Mouse (Mus musculus) hindbrain, embryonic 16.5 days (tissue): ENCODE data around the gene Lnx2. TPM values are rescaled to one million over a fixed set of nuclear protein-coding genes. Genes with fewer than 3 reads are reported as not detected.

Source experiments
- ATAC-seq: fragments of 200-750 bp; cut with Nextera tagmentation; 2 replicates; pipeline ENCODE4 v1.8.0; 2017; ENCODE audit warnings: moderate TSS enrichment, moderate library complexity
- H3K27ac ChIP-seq: fragments of 300-500 bp; sonication (generic); 2 replicates; pipeline ENCODE4 v1.5.1; 2014; ENCODE audit warnings: low read depth, mild to moderate bottlenecking, control low read depth, low read length, moderate library complexity
- H3K27me3 ChIP-seq: fragments of 300-500 bp; sonication (generic); replicated peaks from 2 replicates; pipeline ENCODE4 v1.6.1; 2014; ENCODE audit warnings: low read length; ENCODE audit not compliant: control insufficient read depth, insufficient read depth
- H3K36me3 ChIP-seq: fragments of 300-500 bp; sonication (generic); 2 replicates; pipeline ENCODE4 v1.6.1; 2014; ENCODE audit warnings: mild to moderate bottlenecking, low read length, moderate library complexity, mixed read lengths; ENCODE audit not compliant: control insufficient read depth, insufficient read depth
- H3K4me1 ChIP-seq: fragments of 300-500 bp; sonication (generic); 2 replicates; pipeline ENCODE4 v1.6.1; 2014; ENCODE audit warnings: low read depth, low read length; ENCODE audit not compliant: control insufficient read depth, insufficient read depth
- H3K4me2 ChIP-seq: fragments of 300-500 bp; sonication (generic); 2 replicates; pipeline ENCODE4 v1.6.1; 2014; ENCODE audit warnings: mild to moderate bottlenecking, low read length, control low read depth, moderate library complexity
- H3K4me3 ChIP-seq: fragments of 300-500 bp; sonication (generic); 2 replicates; pipeline ENCODE4 v1.5.1; 2014; ENCODE audit warnings: mild to moderate bottlenecking, low read length, control low read depth, moderate library complexity
- H3K9ac ChIP-seq: fragments of 300-500 bp; sonication (generic); 2 replicates; pipeline ENCODE4 v1.6.1; 2014; ENCODE audit warnings: low read depth, mild to moderate bottlenecking, control low read depth, low read length, moderate library complexity
- H3K9me3 ChIP-seq: fragments of 300-500 bp; sonication (generic); 2 replicates; pipeline ENCODE4 v1.6.1; 2014; ENCODE audit warnings: mild to moderate bottlenecking, low read length, moderate library complexity; ENCODE audit not compliant: control insufficient read depth
- WGBS: fragments of 180-500 bp; shearing (Covaris S2); extraction: QIAGEN DNeasy Blood & Tissue Kit; methylation state at CpG from one replicate; pipeline ENCODE4 v1.1.7; 2014; 5-methylcytosine and 5-hydroxymethylcytosine counted together
- polyA plus RNA-seq: library from polyadenylated mRNA; unstranded; fragments of >200 nt; fragmentation: Nextera tagmentation; extraction: Ambion mirVana; gene quantifications from 2 replicates; pipeline ENCODE4 v1.2.1, GENCODE M21; 2015

The Lnx2 gene
- polyA plus RNA-seq, 1 experiment from 2014 or later, result 4.5 TPM

GRCm38 (mm10) chr5:147049544-147050209 lies 26.7 kb downstream of the Lnx2 start:
- ATAC-seq, result no peak
- H3K4me1 ChIP-seq, result peaks cover 3% of the 10 kb centered on the region
- no peak overlapping the region for H3K27ac ChIP-seq
- H3K9ac ChIP-seq, result no peak overlapping the region
- H3K9me3 ChIP-seq, result no peaks in the 10 kb centered on the region
- no peaks in the 10 kb centered on the region for H3K36me3 ChIP-seq
- WGBS, result 84% methylated on average over 19 of the region's 19 CpGs
- H3K27me3 ChIP-seq, result no peaks in the 10 kb centered on the region
- no peak overlapping the region for H3K4me2 ChIP-seq
- H3K4me3 ChIP-seq, result no peak overlapping the region

- 56% methylated on average over 11 of the region's 11 CpGs for WGBS
- no peak overlapping the region for H3K4me2 ChIP-seq
- no peaks in the 10 kb centered on the region for H3K9me3 ChIP-seq
- no peak for ATAC-seq
- no peaks in the 10 kb centered on the region for H3K27me3 ChIP-seq
- no peak overlapping the region for H3K9ac ChIP-seq
- no peaks in the 10 kb centered on the region for H3K36me3 ChIP-seq
- no peak overlapping the region for H3K4me3 ChIP-seq
- peaks cover 10% of the 10 kb centered on the region for H3K4me1 ChIP-seq
- no peak overlapping the region for H3K27ac ChIP-seq
These were observed 30.5 kb downstream of the Lnx2 start for GRCm38 (mm10) chr5:147045929-147046328.

GRCm38 (mm10) chr5:147045311-147045710 lies 31.1 kb downstream of the Lnx2 start:
- H3K9ac ChIP-seq, result no peak overlapping the region
- H3K27me3 ChIP-seq, result no peaks in the 10 kb centered on the region
- no peaks in the 10 kb centered on the region for H3K36me3 ChIP-seq
- ATAC-seq, result no peak
- peaks cover 10% of the 10 kb centered on the region for H3K4me1 ChIP-seq
- H3K4me3 ChIP-seq, result no peak overlapping the region
- no peak overlapping the region for H3K4me2 ChIP-seq
- WGBS, result 66% methylated on average over 9 of the region's 11 CpGs
- H3K9me3 ChIP-seq, result no peaks in the 10 kb centered on the region
- H3K27ac ChIP-seq, result no peak overlapping the region

- H3K9ac ChIP-seq, result no peak overlapping the region
- H3K4me2 ChIP-seq, result no peak overlapping the region
- H3K9me3 ChIP-seq, result no peaks in the 10 kb centered on the region
- no peaks in the 10 kb centered on the region for H3K27me3 ChIP-seq
- H3K27ac ChIP-seq, result no peak overlapping the region
- H3K36me3 ChIP-seq, result no peaks in the 10 kb centered on the region
- WGBS, result 59% methylated on average over 15 of the region's 15 CpGs
- H3K4me3 ChIP-seq, result no peak overlapping the region
- peaks cover 10% of the 10 kb centered on the region for H3K4me1 ChIP-seq
- ATAC-seq, result no peak
These were observed 33.0 kb downstream of the Lnx2 start for GRCm38 (mm10) chr5:147043240-147043844.

- ATAC-seq, result peak; percentile 53; the same call in 1 of the 2 replicates
- no peak overlapping the region for H3K4me3 ChIP-seq
- H3K36me3 ChIP-seq, result no peaks in the 10 kb centered on the region
- H3K4me1 ChIP-seq, result peaks cover 10% of the 10 kb centered on the region
- H3K4me2 ChIP-seq, result no peak overlapping the region
- no peak overlapping the region for H3K9ac ChIP-seq
- H3K27me3 ChIP-seq, result no peaks in the 10 kb centered on the region
- H3K9me3 ChIP-seq, result no peaks in the 10 kb centered on the region
- no peak overlapping the region for H3K27ac ChIP-seq
- 60% methylated on average over 40 of the region's 40 CpGs for WGBS
These were observed 34.1 kb downstream of the Lnx2 start for GRCm38 (mm10) chr5:147041965-147042937.

GRCm38 (mm10) chr5:147039394-147039793 lies 37.0 kb downstream of the Lnx2 start:
- no peak overlapping the region for H3K9ac ChIP-seq
- no peaks in the 10 kb centered on the region for H3K27me3 ChIP-seq
- H3K9me3 ChIP-seq, result no peaks in the 10 kb centered on the region
- no peak overlapping the region for H3K4me3 ChIP-seq
- no peaks in the 10 kb centered on the region for H3K36me3 ChIP-seq
- 68% methylated on average over 5 of the region's 5 CpGs for WGBS
- no peak for ATAC-seq
- peaks cover 10% of the 10 kb centered on the region for H3K4me1 ChIP-seq
- no peak overlapping the region for H3K27ac ChIP-seq
- no peak overlapping the region for H3K4me2 ChIP-seq

- no peak overlapping the region for H3K9ac ChIP-seq
- no peak for ATAC-seq
- WGBS, result 58% methylated on average over 3 of the region's 3 CpGs
These were observed 38.8 kb downstream of the Lnx2 start for GRCm38 (mm10) chr5:147037601-147038000.

GRCm38 (mm10) chr5:147036661-147037060 lies 39.7 kb downstream of the Lnx2 start:
- Histone ChIP-seq H3K4me2 (no peak overlapping the region), H3K4me1 (no peaks in the 10 kb centered on the region), H3K9me3 (no peaks in the 10 kb centered on the region), H3K27ac (no peak overlapping the region), H3K27me3 (no peaks in the 10 kb centered on the region), H3K4me3 (no peak overlapping the region), H3K36me3 (no peaks in the 10 kb centered on the region), H3K9ac (no peak overlapping the region)
- 85% methylated on average over 5 of the region's 5 CpGs for WGBS
- ATAC-seq, result no peak

More at GRCm38 (mm10) chr5:147037601-147038000, 38.8 kb downstream of the Lnx2 start:
- Histone ChIP-seq H3K4me1 (peaks cover 2% of the 10 kb centered on the region), H3K4me2 (no peak overlapping the region), H3K4me3 (no peak overlapping the region), H3K9me3 (no peaks in the 10 kb centered on the region), H3K36me3 (no peaks in the 10 kb centered on the region), H3K27me3 (no peaks in the 10 kb centered on the region), H3K27ac (no peak overlapping the region)

- no peak overlapping the region for H3K27ac ChIP-seq
- H3K9ac ChIP-seq, result no peak overlapping the region
- H3K36me3 ChIP-seq, result no peaks in the 10 kb centered on the region
- H3K27me3 ChIP-seq, result no peaks in the 10 kb centered on the region
- H3K4me3 ChIP-seq, result no peak overlapping the region
- WGBS, result 91% methylated on average over 10 of the region's 10 CpGs
- H3K4me2 ChIP-seq, result no peak overlapping the region
- no peak for ATAC-seq
- H3K9me3 ChIP-seq, result no peaks in the 10 kb centered on the region
- H3K4me1 ChIP-seq, result no peaks in the 10 kb centered on the region
These were observed 40.4 kb downstream of the Lnx2 start for GRCm38 (mm10) chr5:147036028-147036427.
